Mouse (Mus musculus) stomach, postnatal 0 days (tissue): ENCODE results near the gene Tsen54.

Experiments used
- CTCF ChIP-seq: IDR thresholded peaks from 2 replicates; pipeline ENCODE4 v1.5.1; 2016; ENCODE audit warnings: antibody characterized with exemption, low read depth, mild to moderate bottlenecking, moderate library complexity
- EP300 ChIP-seq: optimal IDR thresholded peaks from 2 replicates; pipeline ENCODE3; 2016; ENCODE audit warnings: antibody characterized with exemption

DNA sequence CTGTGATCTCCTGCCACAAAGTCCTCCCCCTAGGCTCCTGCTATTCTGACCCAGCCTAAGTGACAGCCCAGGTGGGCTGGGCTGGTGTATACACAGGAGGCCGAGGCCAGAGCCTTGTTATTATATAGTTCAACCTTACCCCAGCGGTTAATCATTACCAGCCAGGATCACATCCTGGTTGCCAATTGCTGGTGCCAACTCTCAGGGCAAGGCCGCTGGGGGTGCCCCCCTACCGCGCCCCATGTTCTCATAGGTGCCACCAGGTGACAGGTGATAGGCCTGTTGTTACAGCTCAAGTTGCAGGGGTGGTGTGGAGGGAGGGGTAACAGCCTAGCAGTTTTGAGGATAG is 29.3 kb downstream of the Tsen54 start:
- TF ChIP-seq CTCF = no peak
- TF ChIP-seq EP300 = no peak
